8 mouse cellular contexts compared by ENCODE assay signal in genomic region chr19:57239176-57239784, GRCm38 (mm10).
DNase-seq lines count a peak whose midpoint lies in the region; ATAC-seq and TF ChIP-seq lines count a peak whose summit lies in the region.

No protein-coding gene starts in this region.

- 0 out of 2 replicates have a peak, but pooled peaks have one; percentile 39 for TF ChIP-seq POLR2A in cerebellum, adult 2 months (IDR thresholded peaks at IDR 0.05; ENCODE audit: borderline replicate concordance, insufficient read depth, low read length)

- TF ChIP-seq CTCF in cerebellum, adult 2 months (IDR thresholded peaks at IDR 0.05; ENCODE audit: borderline replicate concordance, insufficient read depth, low read depth, low read length): no peak

- H3K9ac ChIP-seq in forebrain, embryonic 16.5 days (replicated peaks; ENCODE audit: low read depth, low read length): no peak overlapping the region
- no peak overlapping the region for H3K9ac ChIP-seq in forebrain, embryonic 13.5 days
- no peak overlapping the region for H3K9ac ChIP-seq in neural tube, embryonic 15.5 days (replicated peaks)

- peak overlapping the region; percentile 52 for H3K27ac ChIP-seq in forebrain, embryonic 16.5 days (ENCODE audit: low read length)
- no peak overlapping the region for H3K27ac ChIP-seq in forebrain, embryonic 13.5 days
- H3K27ac ChIP-seq in cerebellum, adult 2 months (ENCODE audit: insufficient read depth, low read length): peak overlapping the region; percentile 97
- no peak overlapping the region for H3K27ac ChIP-seq in neural tube, embryonic 15.5 days (replicated peaks)

- H3K36me3 ChIP-seq in forebrain, embryonic 16.5 days (ENCODE audit: control insufficient read depth, insufficient read depth): no peaks in the 10 kb centered on the region
- no peaks in the 10 kb centered on the region for H3K36me3 ChIP-seq in forebrain, embryonic 13.5 days (ENCODE audit: poor library complexity, severe bottlenecking)
- H3K36me3 ChIP-seq in neural tube, embryonic 15.5 days: no peaks in the 10 kb centered on the region

- H3K4me1 ChIP-seq in forebrain, embryonic 16.5 days (replicated peaks; ENCODE audit: control insufficient read depth, insufficient read depth, low read length): peaks cover 32% of the 10 kb centered on the region
- peaks cover 18% of the 10 kb centered on the region for H3K4me1 ChIP-seq in forebrain, embryonic 13.5 days
- H3K4me1 ChIP-seq in cerebellum, adult 2 months (ENCODE audit: control insufficient read depth, insufficient read depth, low read length): peaks cover 35% of the 10 kb centered on the region
- H3K4me1 ChIP-seq in neural tube, embryonic 15.5 days: peaks cover 25% of the 10 kb centered on the region

- no peak overlapping the region for H3K4me2 ChIP-seq in forebrain, embryonic 16.5 days (ENCODE audit: low read length)
- H3K4me2 ChIP-seq in forebrain, embryonic 13.5 days: no peak overlapping the region
- H3K4me2 ChIP-seq in neural tube, embryonic 15.5 days: no peak overlapping the region

- WGBS in forebrain, embryonic 16.5 days: 62% methylated on average over 11 of the region's 11 CpGs
- WGBS in forebrain, embryonic 13.5 days: 85% methylated on average over 11 of the region's 11 CpGs
- 5% methylated on average over 11 of the region's 11 CpGs for WGBS in cerebellum, adult 2 months
- 77% methylated on average over 11 of the region's 11 CpGs for WGBS in neural tube, embryonic 15.5 days

- H3K9me3 ChIP-seq in forebrain, embryonic 16.5 days (ENCODE audit: control insufficient read depth, low read length): no peaks in the 10 kb centered on the region
- H3K9me3 ChIP-seq in forebrain, embryonic 13.5 days (replicated peaks): no peaks in the 10 kb centered on the region
- H3K9me3 ChIP-seq in neural tube, embryonic 15.5 days (replicated peaks): no peaks in the 10 kb centered on the region

- H3K4me3 ChIP-seq in forebrain, embryonic 16.5 days (replicated peaks; ENCODE audit: low read length): no peak overlapping the region
- no peak overlapping the region for H3K4me3 ChIP-seq in forebrain, embryonic 13.5 days
- H3K4me3 ChIP-seq in cerebellum, adult 2 months (replicated peaks; ENCODE audit: insufficient read depth, low read depth, low read length): peak overlapping the region; percentile 74
- H3K4me3 ChIP-seq in neural tube, embryonic 15.5 days (replicated peaks): no peak overlapping the region

- peak; percentile 90 to 92 for DNase-seq in cerebellum, adult 2 months
- peak; percentile 29 to 65 for DNase-seq in gastrocnemius, postnatal 4 days (ENCODE audit: low spot score in 2 of 2)
- peak; percentile 59 to 67 for DNase-seq in kidney, postnatal 4 days
- DNase-seq in lung, postnatal 25 days (ENCODE audit: low spot score): peak; percentile 85

- no peaks in the 10 kb centered on the region for H3K27me3 ChIP-seq in forebrain, embryonic 16.5 days (replicated peaks; ENCODE audit: control insufficient read depth, insufficient read depth, low read length)
- H3K27me3 ChIP-seq in forebrain, embryonic 13.5 days: no peaks in the 10 kb centered on the region
- no peaks in the 10 kb centered on the region for H3K27me3 ChIP-seq in cerebellum, adult 2 months (ENCODE audit: control insufficient read depth, insufficient read depth, low read length)
- no peaks in the 10 kb centered on the region for H3K27me3 ChIP-seq in neural tube, embryonic 15.5 days (replicated peaks)

- no peak for ATAC-seq in forebrain, embryonic 16.5 days
- no peak for ATAC-seq in forebrain, embryonic 13.5 days
- no peak for ATAC-seq in monocyte, adult 5-6 weeks (replicated peaks; ENCODE audit: insufficient number of reproducible peaks, low FRiP score, low TSS enrichment, poor library complexity, severe bottlenecking)
- ATAC-seq in neural tube, embryonic 15.5 days (ENCODE audit: low FRiP score): no peak

Comparison
In these comparisons a context has a peak if more than half of its experiments do, and no peak if none do; other contexts are left out.
1. H3K27ac ChIP-seq: peak in forebrain, embryonic 16.5 days (single experiment) and cerebellum, adult 2 months (single experiment); none in forebrain, embryonic 13.5 days (single experiment) and neural tube, embryonic 15.5 days (single experiment).
2. Peak in every context shown above with its lines, with median percentiles within 50 percentile points of each other: DNase-seq.